Mouse (Mus musculus) cerebellum, adult 18-20 months (tissue): ENCODE data around the gene Nod2.

Experiments
- DNase-seq, 2 experiments: peaks; one replicate each; pipeline ENCODE4 v3.0.0; 2021

Nod2 gene

DNA sequence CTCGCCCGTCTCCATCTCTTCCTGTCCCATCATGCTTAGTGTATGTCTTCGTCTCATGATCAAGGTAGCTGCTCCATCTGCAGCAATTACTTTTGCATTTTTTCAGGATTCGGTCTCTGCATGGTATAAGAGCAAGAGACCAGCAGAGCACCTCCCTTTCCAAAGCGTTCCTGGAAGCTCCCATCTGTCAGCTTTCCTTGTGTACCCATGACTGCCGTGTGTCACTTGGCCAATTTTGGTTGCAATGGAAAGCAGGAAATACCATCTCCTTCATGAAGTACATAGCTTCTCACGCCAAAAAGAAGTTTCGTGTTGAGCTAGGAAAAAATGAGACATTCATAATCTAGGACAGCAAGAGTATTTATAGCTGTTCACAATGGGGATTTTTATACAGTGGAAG is 33.9 kb downstream of the Nod2 start:
- peak in 1 of 2 experiments; percentile 44 for DNase-seq

GRCm38 (mm10) chr8:88683656-88684289 is 36.7 kb downstream of the Nod2 start:
- no peak for DNase-seq

DNA sequence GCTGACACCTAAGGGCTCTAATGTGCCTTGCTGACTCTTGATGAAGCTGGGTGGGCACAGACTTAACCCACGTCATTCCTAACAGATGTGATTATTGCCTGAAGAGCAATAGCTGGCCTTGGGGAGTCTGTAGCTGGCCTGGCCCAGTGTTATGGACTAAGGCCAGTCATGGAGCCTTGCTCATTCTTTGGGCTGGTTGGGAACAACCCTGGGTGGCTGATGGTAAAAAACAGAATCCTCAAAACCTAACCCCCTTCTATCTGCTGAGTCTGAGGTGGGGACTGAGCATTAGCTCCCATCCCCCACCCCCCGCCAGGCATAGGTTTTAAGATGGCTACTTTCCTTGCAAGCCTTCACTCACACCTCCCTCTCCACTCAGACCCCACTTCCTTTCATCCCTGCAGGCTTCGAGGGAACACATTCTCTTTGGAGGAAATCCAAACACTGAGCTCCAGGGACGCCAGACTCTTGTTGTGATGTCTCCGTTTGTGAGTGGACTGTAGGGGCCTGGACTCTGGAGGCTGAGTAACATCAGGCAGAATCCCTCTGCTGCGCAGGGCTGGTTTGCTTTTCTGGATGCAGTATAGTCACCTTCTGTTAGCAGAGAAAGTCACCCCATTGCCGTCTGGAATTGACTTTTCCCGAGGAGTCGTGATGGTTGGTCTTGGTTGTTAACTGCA is 39.3 kb downstream of the Nod2 start:
- no peak for DNase-seq

GRCm38 (mm10) chr8:88686906-88687235 is 39.8 kb downstream of the Nod2 start:
- DNase-seq, result no peak

DNA sequence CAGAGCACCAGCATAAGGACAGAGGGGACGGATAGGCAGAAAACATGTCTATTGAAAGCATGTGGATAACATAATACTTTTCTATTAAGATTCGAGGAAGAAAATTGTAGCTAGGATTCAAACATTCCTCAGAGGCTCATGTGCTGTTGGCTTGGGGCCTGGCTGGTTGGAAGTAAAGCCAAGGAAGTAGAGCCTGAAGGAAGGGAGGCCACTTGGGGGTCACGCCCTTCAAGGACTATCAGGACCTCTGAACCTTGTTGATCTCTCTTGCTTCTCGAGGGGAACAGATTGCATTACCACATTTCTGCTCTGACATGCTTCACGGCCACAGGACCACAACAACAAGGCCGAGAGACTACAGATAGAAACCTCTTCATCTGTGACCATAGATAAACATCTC is 42.0 kb downstream of the Nod2 start:
- no peak for DNase-seq

DNA sequence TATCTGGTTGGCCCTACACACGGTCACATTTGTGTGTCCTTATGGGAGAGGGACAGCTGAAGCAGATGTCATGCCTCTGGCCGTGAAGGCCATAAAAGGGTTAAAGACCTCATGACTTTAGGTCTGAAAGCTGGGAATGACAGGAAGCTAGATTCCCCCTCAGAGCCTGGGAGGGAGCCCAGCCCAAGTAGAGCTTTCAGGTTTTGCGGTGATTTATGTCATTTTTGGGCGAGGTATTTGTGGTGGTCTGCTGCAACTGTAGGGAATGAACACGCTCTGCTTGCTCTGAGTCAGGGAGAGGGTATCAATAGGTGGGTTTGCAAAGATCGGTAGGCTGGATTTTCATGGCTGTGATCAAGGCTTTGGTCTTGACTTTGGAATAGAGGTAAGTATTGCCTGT is 42.8 kb downstream of the Nod2 start:
- DNase-seq, result no peak

DNA sequence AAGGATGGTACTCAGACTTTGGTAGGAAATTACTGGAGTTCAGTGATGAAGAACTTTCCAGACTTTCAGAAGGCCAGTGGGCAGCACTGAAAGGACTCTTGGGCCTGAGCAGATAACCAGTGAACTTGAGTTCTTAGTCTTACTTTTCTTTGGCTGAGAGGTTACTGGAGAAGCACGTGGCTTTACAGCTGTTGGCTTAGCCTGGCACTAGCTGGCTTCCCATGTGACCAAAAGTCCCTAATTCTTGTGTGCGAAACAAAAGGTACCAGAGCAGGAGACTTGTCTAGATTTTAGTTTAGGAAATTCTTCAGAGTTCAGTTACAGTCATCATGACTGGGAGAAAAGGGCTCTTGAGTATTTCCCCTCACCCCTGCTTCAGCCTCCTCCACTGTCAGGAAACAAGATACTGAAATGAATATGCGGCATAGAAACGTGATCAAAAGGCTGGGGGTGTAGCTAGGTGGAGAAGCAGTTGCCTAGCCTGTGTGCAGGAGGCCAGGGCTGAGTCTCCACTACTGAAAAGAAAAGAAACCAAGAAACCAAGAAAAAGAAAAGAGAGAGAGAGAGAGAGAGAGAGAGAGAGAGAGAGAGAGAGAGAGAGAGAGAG is 44.3 kb downstream of the Nod2 start:
- no peak for DNase-seq

DNA sequence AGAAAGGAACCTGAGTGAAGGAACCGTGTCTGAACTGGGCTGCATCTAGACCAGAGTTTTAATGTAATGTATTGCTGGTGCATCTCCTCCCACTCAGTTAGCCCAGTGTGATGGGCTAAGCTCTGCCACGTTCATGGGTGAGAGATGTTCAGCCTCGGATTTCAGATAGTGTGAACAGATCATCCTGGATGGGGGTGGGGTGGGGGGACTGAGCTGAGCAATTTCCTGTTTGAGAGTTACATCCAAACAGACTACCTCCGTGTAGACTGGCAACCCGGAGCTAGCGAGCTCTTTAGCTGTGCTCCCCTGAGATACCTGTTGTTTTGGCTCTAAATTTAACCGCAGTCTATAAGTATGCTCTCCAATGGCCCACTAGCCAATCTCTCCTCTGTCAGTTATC is 44.8 kb downstream of the Nod2 start:
- DNase-seq, result no peak

GRCm38 (mm10) chr8:88692866-88693265 is 45.8 kb downstream of the Nod2 start:
- DNase-seq, result no peak

GRCm38 (mm10) chr8:88693376-88693775 is 46.3 kb downstream of the Nod2 start:
- no peak for DNase-seq

GRCm38 (mm10) chr8:88694291-88694690 is 47.2 kb downstream of the Nod2 start:
- no peak for DNase-seq

GRCm38 (mm10) chr8:88696228-88696627 is 49.1 kb downstream of the Nod2 start:
- DNase-seq, result peak; percentile 38 to 53

- peak; percentile 97 to 100 for DNase-seq
Observed at GRCm38 (mm10) chr8:88696721-88697641, 49.9 kb downstream of the Nod2 start, which contains the start of gene Cyld. Gene Cyld, plus strand, starts transcription at chr8:88697028.

DNA sequence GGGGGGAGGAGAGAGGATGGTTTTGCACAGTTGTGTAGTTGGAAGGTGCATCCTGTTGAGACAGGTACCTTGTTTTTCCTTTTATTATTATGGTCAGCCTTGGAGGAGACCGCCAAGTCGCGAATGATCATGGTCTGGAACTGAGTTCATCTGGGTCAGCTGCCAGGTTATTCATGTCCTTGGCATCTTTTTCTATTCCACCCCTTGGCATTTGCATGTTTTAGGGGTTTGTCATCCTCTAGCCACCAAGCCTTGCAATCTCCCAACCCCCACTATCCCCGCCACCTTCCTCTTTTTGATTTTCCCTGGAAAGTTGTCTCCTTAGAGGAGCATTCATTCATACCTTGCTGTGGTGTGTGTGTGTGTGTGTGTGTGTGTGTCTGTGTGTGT is 50.5 kb downstream of the Nod2 start:
- DNase-seq, result peak; percentile 46 to 61

GRCm38 (mm10) chr8:88698048-88698447 is 50.9 kb downstream of the Nod2 start:
- peak in 1 of 2 experiments; percentile 34 for DNase-seq

DNA sequence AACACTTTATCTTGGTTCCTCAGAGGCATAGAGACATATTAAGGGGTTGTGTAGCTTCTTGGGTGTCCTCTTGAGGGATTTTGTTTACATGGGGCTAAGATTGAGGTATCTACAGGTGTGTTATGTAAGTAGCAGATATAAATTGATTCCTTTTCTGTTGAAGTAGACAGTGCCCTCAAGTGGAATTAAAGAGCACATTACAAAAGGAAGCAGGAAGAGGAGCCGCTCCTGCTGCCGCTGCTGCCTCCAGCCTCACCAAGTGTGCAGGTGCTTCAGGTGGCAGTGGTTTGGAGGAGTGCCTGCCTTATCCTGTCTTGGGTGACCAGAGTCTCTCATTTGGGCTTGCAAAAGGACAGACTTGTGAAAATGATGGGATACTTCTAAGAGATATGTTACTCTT is 54.5 kb downstream of the Nod2 start:
- peak; percentile 45 for DNase-seq

DNA sequence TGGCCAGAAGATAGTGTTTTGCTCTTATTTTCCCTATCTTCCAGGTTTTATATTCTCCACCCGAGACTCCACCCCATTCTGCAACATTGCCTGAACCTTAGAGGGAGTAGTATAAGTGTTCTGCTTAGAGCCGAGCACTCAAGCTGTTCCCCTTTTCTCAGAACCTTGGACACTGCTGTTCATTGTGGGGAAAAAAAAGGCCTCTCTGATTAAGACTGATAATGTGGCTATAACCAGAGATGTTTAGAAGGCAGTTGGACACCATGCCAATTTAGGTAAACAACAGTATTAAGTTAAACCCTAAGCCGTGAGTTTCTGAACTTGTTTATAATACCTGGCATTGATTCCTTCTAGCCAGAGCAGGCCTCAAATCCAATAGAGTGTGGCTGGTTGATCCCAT is 55.7 kb downstream of the Nod2 start:
- DNase-seq, result no peak

- no peak for DNase-seq
Observed at GRCm38 (mm10) chr8:88723256-88723963, 76.3 kb downstream of the Nod2 start.
